Mouse (Mus musculus) embryonic facial prominence, embryonic 14.5 days (tissue): ENCODE results near the gene Irx6. TPM values are rescaled to one million over a fixed set of nuclear protein-coding genes. Genes with fewer than 3 reads are reported as not detected.

Experiments
- ATAC-seq: fragments of 200-750 bp; cut with Nextera tagmentation; 2 replicates; pipeline ENCODE4 v1.8.0; 2017; ENCODE audit warnings: low read depth, moderate number of reproducible peaks, moderate TSS enrichment
- DNase-seq: peaks from one replicate; pipeline ENCODE4 v3.0.0-alpha.2; 2015; ENCODE audit warnings: low spot score
- H3K27ac ChIP-seq: fragments of 300-500 bp; sonication (generic); replicated peaks from 2 replicates; pipeline ENCODE4 v1.5.1; 2014; ENCODE audit warnings: low read depth, mild to moderate bottlenecking, low read length, moderate library complexity
- H3K27me3 ChIP-seq: fragments of 300-500 bp; sonication (generic); replicated peaks from 2 replicates; pipeline ENCODE4 v1.6.1; 2014; ENCODE audit warnings: low read length; ENCODE audit not compliant: control insufficient read depth, insufficient read depth
- H3K36me3 ChIP-seq: fragments of 300-500 bp; sonication (generic); 2 replicates; pipeline ENCODE4 v1.6.1; 2014; ENCODE audit warnings: low read length, mixed read lengths; ENCODE audit not compliant: control insufficient read depth, insufficient read depth
- H3K4me1 ChIP-seq: fragments of 300-500 bp; sonication (generic); 2 replicates; pipeline ENCODE4 v1.6.1; 2014; ENCODE audit warnings: antibody characterized with exemption, low read length; ENCODE audit not compliant: control insufficient read depth, insufficient read depth
- H3K4me2 ChIP-seq: fragments of 300-500 bp; sonication (generic); 2 replicates; pipeline ENCODE4 v1.6.1; 2014; ENCODE audit warnings: low read depth, mild to moderate bottlenecking, low read length, moderate library complexity, mixed read lengths
- H3K4me3 ChIP-seq: fragments of 300-500 bp; sonication (generic); 2 replicates; pipeline ENCODE4 v1.5.1; 2014; ENCODE audit warnings: low read depth, mild to moderate bottlenecking, low read length
- H3K9ac ChIP-seq: fragments of 300-500 bp; sonication (generic); 2 replicates; pipeline ENCODE4 v1.6.1; 2014; ENCODE audit warnings: low read depth, mild to moderate bottlenecking, low read length, moderate library complexity, mixed read lengths
- H3K9me3 ChIP-seq: fragments of 300-500 bp; sonication (generic); 2 replicates; pipeline ENCODE4 v1.6.1; 2016; ENCODE audit warnings: low read length; ENCODE audit not compliant: control insufficient read depth
- WGBS: fragments of 180-500 bp; shearing (Covaris S2); extraction: QIAGEN DNeasy Blood & Tissue Kit; methylation state at CpG from one replicate; pipeline ENCODE4 v1.1.7; 2014; 5-methylcytosine and 5-hydroxymethylcytosine counted together
- polyA plus RNA-seq: library from polyadenylated mRNA; unstranded; fragments of >200 nt; fragmentation: Nextera tagmentation; extraction: Ambion mirVana; gene quantifications from 2 replicates; pipeline ENCODE4 v1.2.1, GENCODE M21; 2014

The Irx6 gene
- polyA plus RNA-seq, 1 experiment from 2014 or later, result 0.40 TPM

DNA sequence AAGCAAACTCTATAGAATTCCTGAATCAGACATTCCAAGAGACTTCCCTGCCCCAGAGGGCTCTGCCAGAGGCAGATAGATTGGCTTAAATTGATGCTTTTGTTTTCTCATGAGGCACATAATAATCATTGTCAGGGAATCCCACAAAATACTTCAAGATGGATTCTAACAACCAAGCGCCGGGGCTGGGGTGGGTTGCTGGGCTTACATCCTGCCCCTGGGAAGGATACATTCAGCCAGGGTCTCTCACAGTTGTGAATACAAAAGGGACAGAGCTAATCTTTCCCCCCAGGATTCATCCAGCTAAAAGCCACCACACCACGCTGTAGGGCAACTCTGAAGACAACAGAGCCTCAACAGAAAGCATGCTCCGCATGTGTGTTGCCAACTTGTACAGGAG, 2.2 kb upstream of the Irx6 start:
- 53% methylated on average over 4 of the region's 4 CpGs for WGBS
- ATAC-seq (no peak), DNase-seq (no peak)
- Histone ChIP-seq H3K36me3 (no peaks in the 10 kb centered on the region), H3K27ac (no peak overlapping the region), H3K4me1 (peaks cover 13% of the 10 kb centered on the region), H3K4me3 (no peak overlapping the region), H3K9ac (no peak overlapping the region), H3K4me2 (no peak overlapping the region), H3K27me3 (peaks cover 60% of the 10 kb centered on the region), H3K9me3 (no peaks in the 10 kb centered on the region)

DNA sequence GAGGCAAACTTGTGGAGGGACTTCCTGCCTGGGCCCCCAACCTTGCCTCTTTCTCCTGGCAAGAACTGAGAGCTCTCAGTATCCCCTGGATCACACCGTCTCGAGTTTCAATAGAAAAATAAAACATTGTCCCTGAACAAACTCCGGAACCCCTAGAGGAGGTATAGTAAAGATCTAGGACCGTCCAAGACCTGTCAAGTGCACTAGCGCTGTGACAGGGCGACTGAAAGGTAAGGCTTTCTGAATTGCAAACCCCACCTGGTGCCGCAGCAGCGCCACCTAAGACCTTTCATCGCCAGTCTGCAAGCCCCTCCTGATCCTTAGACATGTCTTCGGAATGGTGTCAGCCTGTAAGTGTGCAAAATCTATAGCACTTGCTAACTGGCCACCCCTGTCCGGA, 987 bp upstream of the Irx6 start:
- Histone ChIP-seq H3K4me1 (peaks cover 18% of the 10 kb centered on the region), H3K9me3 (no peaks in the 10 kb centered on the region), H3K36me3 (no peaks in the 10 kb centered on the region), H3K4me2 (peak overlapping the region; percentile 90), H3K27ac (no peak overlapping the region), H3K9ac (no peak overlapping the region), H3K27me3 (peaks cover 72% of the 10 kb centered on the region), H3K4me3 (peak overlapping the region; percentile 53)
- ATAC-seq, result no peak
- no peak for DNase-seq
- 4% methylated on average over 11 of the region's 11 CpGs for WGBS

DNA sequence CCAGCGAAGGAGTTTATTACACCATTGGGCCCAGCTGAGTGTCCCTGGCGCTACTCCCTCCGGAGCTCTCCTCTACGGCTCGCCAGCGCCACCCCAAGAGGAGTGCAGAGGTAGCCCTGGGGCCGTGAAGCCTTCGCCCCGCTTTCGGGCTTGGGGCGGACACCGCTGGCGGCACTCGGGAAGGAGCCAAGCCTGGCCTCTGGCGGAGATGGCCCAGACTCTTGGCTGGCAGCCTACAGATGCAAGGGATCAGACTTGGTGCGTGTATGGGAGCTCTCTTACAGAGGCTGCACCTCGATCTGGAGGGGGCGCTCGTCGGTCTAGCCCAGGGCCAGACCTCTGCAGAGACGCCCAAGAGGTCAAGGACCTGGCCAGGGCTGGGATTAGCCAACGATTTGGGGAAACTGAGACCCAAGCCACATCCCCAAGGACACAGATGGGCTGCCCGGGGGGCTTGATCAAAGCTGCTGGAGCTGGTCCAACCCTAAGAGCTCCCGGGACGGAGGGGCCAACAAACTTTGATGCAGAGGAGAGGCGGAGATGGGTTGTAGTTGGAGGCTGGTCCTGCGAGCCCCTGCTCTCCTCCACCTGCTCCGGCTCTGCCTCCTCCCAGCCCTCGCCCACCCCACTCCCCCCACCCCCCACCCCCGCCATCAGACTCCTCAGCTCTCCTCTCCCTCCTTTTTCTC, 389 bp upstream of the Irx6 start:
- ATAC-seq (peak; percentile 78), DNase-seq (peak; percentile 71)
- no peak overlapping the region for H3K27ac ChIP-seq
- peaks cover 78% of the 10 kb centered on the region for H3K27me3 ChIP-seq
- H3K36me3 ChIP-seq, result no peaks in the 10 kb centered on the region
- H3K9me3 ChIP-seq, result no peaks in the 10 kb centered on the region
- peaks cover 18% of the 10 kb centered on the region for H3K4me1 ChIP-seq
- WGBS, result 0% methylated on average over 23 of the region's 30 CpGs
- peak overlapping the region; percentile 53 for H3K4me3 ChIP-seq
- H3K9ac ChIP-seq, result peak overlapping the region; percentile 56
- peak overlapping the region; percentile 90 for H3K4me2 ChIP-seq

DNA sequence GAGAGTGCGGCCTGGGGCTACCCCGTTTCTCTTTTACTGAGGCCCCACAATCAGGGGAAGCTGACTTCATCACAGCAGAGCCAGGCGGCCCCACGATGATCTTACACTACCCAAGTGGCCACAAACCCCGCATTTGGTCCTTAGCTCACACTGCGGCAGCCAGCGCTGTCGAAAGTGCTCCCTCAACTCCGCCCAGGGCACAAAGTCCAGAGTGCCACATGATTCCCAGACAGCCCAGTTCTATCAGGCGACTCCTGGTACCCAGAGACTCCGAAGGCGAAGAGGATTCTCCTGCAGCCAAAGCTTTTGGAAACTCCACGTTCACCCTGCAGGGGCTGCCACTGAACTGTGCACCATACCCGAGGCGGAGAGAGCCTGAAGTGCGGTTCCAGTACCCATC, 4.3 kb downstream of the Irx6 start:
- 14% methylated on average over 16 of the region's 16 CpGs for WGBS
- no peak overlapping the region for H3K9ac ChIP-seq
- peaks cover 15% of the 10 kb centered on the region for H3K4me1 ChIP-seq
- no peaks in the 10 kb centered on the region for H3K9me3 ChIP-seq
- peaks cover 71% of the 10 kb centered on the region for H3K27me3 ChIP-seq
- no peak for ATAC-seq
- H3K4me3 ChIP-seq, result peak overlapping the region; percentile 23
- no peak for DNase-seq
- peak overlapping the region; percentile 46 for H3K4me2 ChIP-seq
- no peaks in the 10 kb centered on the region for H3K36me3 ChIP-seq
- no peak overlapping the region for H3K27ac ChIP-seq

DNA sequence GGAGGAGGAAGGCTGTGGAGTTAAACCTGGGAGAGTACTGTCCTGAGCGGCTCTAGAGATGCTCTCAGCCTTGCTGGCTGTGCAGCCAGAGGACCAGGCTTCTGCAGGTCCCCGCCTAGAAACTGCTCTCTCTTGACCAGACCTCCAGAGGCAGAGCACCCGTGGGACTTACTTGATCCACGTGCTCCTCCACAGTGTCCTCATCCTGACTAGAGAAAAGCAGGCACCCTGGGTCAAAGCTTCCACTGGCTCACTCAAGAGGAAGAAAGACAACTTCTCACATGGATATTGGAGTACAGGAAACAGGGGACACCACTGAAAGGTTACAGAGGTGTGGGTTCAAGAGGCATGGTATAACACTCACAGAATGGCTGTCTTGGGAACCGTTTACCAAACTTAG, 23.3 kb downstream of the Irx6 start:
- H3K27me3 ChIP-seq, result no peaks in the 10 kb centered on the region
- no peak overlapping the region for H3K4me2 ChIP-seq
- WGBS, result 71% methylated on average over 5 of the region's 5 CpGs
- H3K9me3 ChIP-seq, result no peaks in the 10 kb centered on the region
- H3K36me3 ChIP-seq, result no peaks in the 10 kb centered on the region
- H3K4me3 ChIP-seq, result no peak overlapping the region
- H3K9ac ChIP-seq, result no peak overlapping the region
- DNase-seq, result no peak
- no peak for ATAC-seq
- no peak overlapping the region for H3K27ac ChIP-seq
- H3K4me1 ChIP-seq, result no peaks in the 10 kb centered on the region; the same call in 1 of the 2 replicates

DNA sequence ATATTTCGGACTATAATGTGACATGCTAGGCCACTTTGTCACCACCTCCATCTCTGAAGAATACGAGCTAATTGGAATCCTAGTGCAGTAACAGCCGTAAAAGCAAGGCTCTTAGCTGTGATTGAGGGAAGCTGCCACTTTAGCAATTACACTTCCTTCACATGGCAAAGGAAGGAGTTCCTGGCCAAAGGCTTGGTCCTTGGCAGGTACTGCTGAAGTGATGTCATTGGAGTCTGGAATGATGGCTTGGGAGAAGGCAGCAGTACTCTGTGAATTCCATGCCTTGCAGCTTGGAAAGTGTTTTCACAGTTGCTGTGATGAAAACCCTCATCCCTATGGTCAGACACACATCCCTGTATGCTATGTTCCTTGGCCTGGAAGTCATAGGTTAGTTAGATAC, 24.3 kb downstream of the Irx6 start:
- no peak overlapping the region for H3K27ac ChIP-seq
- H3K27me3 ChIP-seq, result no peaks in the 10 kb centered on the region
- H3K4me1 ChIP-seq, result no peaks in the 10 kb centered on the region; the same call in 1 of the 2 replicates
- no peaks in the 10 kb centered on the region for H3K9me3 ChIP-seq
- H3K36me3 ChIP-seq, result no peaks in the 10 kb centered on the region
- DNase-seq (no peak), ATAC-seq (no peak)
- WGBS, result 74% methylated on average over 3 of the region's 3 CpGs
- no peak overlapping the region for H3K4me3 ChIP-seq
- H3K4me2 ChIP-seq, result no peak overlapping the region
- H3K9ac ChIP-seq, result no peak overlapping the region

DNA sequence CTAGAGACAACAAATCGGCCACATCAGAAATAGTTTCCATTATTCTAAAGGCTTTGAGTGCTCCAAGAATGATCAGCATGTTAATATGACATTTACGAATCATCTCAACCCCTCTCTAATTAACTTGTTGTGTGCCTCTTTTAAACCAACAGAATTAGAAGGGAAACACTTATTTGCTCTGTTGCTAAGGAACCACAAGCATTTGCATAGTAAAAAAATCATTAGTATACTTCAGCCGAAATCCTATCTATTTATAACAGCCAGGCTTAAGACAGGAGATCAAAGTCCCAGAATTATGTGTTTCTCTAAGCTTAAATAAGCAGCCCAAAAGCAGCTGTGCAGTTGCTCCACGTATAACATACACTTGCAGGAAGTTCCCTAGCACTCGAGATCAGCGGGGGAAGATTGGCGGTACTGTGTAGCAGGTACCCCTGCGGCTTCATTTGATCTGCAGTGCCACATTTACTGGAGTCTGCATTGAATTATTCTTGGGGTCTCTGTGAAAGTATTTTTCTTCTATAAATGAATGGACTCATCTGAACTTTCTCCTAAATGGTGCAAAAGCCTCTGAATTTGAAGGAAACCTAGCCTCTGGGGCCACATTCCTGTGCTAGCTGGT, 25.9 kb downstream of the Irx6 start:
- H3K4me2 ChIP-seq, result no peak overlapping the region
- WGBS, result 45% methylated on average over 8 of the region's 8 CpGs
- no peak overlapping the region for H3K4me3 ChIP-seq
- H3K27me3 ChIP-seq, result no peaks in the 10 kb centered on the region
- no peaks in the 10 kb centered on the region for H3K9me3 ChIP-seq
- ATAC-seq (no peak), DNase-seq (peak; percentile 20)
- H3K4me1 ChIP-seq, result no peaks in the 10 kb centered on the region; the same call in 1 of the 2 replicates
- no peak overlapping the region for H3K9ac ChIP-seq
- no peaks in the 10 kb centered on the region for H3K36me3 ChIP-seq
- no peak overlapping the region for H3K27ac ChIP-seq

DNA sequence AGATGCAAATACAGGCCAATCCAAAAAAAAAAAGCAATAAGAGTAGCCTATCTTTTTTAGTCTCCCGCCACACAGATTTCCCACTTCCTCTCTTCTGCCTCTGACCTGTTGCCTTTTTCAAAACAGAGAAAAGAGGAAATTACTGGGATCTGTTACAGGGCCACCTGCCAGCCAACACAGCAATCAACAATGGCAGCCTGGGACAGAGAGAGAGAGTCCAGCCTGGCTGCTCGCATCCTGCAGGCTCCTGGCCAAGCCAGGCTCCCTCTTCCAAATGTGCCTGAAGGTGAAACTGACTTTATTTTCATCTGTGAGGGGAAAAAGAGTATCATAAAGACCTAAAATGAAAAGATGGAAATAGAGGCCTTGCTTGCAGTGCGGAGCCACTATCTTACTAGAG, 29.3 kb downstream of the Irx6 start:
- DNase-seq (no peak), ATAC-seq (no peak)
- Histone ChIP-seq H3K4me1 (no peaks in the 10 kb centered on the region; the same call in 1 of the 2 replicates), H3K27ac (no peak overlapping the region), H3K36me3 (no peaks in the 10 kb centered on the region), H3K4me3 (no peak overlapping the region), H3K4me2 (no peak overlapping the region), H3K9ac (no peak overlapping the region), H3K9me3 (no peaks in the 10 kb centered on the region), H3K27me3 (no peaks in the 10 kb centered on the region)
- 63% methylated on average over 3 of the region's 3 CpGs for WGBS

DNA sequence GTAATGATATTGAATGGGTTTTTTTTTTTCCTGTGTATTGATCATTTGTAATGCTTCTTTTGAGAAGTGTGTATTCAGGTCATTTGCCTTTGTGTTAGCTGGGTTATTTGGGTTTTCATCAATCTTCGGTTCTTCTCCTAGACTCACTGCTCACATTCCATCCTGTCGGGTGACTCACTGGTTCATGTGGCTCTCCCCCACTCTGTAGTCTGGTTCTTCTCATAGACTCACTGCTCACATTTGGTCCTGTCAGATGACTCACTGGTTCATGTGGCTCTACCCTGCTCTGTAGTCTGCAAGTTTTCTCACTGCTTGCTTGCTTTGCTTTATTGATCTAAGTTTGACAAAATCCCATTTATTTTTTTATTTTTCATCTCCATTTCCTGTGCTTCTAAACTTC, 32.2 kb downstream of the Irx6 start:
- Histone ChIP-seq H3K27ac (no peak overlapping the region), H3K4me2 (no peak overlapping the region), H3K4me1 (no peaks in the 10 kb centered on the region), H3K9ac (no peak overlapping the region), H3K36me3 (no peaks in the 10 kb centered on the region), H3K27me3 (no peaks in the 10 kb centered on the region), H3K9me3 (peaks cover 9% of the 10 kb centered on the region; the same call in 1 of the 2 replicates), H3K4me3 (no peak overlapping the region)
- ATAC-seq (no peak), DNase-seq (no peak)
- WGBS, result 57% methylated on average over 2 of the region's 2 CpGs
